Mouse (Mus musculus) cerebellum, adult 2 months (tissue): ENCODE data around the gene Inf2. TPM values are rescaled to one million over a fixed set of nuclear protein-coding genes. Genes with fewer than 3 reads are reported as not detected.

Experiments
- DNase-seq, 2 experiments: peaks; one replicate each; pipeline ENCODE4 v3.0.0; 2021
- H3K27ac ChIP-seq: fragments of 200-500 bp; 2 replicates; pipeline ENCODE4 v1.5.1; 2012; ENCODE audit warnings: low read length, control low read depth, inconsistent platforms; ENCODE audit not compliant: insufficient read depth
- H3K27me3 ChIP-seq: fragments of 200-500 bp; 2 replicates; pipeline ENCODE4 v1.6.1; 2012; ENCODE audit warnings: inconsistent platforms, mild to moderate bottlenecking, low read length, moderate library complexity; ENCODE audit not compliant: control insufficient read depth, insufficient read depth
- H3K4me1 ChIP-seq: fragments of 200-500 bp; 2 replicates; pipeline ENCODE4 v1.6.1; 2011; ENCODE audit warnings: low read length; ENCODE audit not compliant: control insufficient read depth, insufficient read depth
- H3K4me3 ChIP-seq: fragments of 200-500 bp; replicated peaks from 2 replicates; pipeline ENCODE3; 2011; ENCODE audit warnings: mild to moderate bottlenecking, low read depth, low read length, control low read depth; ENCODE audit not compliant: insufficient read depth
- CTCF ChIP-seq: fragments of 200-500 bp; IDR thresholded peaks from 2 replicates; pipeline ENCODE4 v1.5.1; 2011; ENCODE audit warnings: low read depth, mild to moderate bottlenecking, control low read depth, low read length, moderate library complexity, borderline replicate concordance; ENCODE audit not compliant: insufficient read depth
- POLR2A ChIP-seq: fragments of 200-500 bp; IDR thresholded peaks from 2 replicates; pipeline ENCODE4 v1.6.1; 2011; ENCODE audit warnings: low read length, control low read depth, borderline replicate concordance; ENCODE audit not compliant: insufficient read depth
- WGBS: fragments of 180-500 bp; shearing (Covaris S2); methylation state at CpG from one replicate; pipeline ENCODE4 v1.1.7; 2018; 5-methylcytosine and 5-hydroxymethylcytosine counted together
- polyA plus RNA-seq: library from polyadenylated mRNA; depleted of rRNA; stranded (reverse); fragments of >200 nt; gene quantifications from 2 replicates; pipeline ENCODE4 v1.2.3, GENCODE M21; 2012

The Inf2 gene
- polyA plus RNA-seq, 1 experiment, result 41.8 TPM

GRCm38 (mm10) chr12:112632084-112632777 lies 43.6 kb downstream of the Inf2 start:
- 78% methylated on average over 11 of the region's 11 CpGs for WGBS
- H3K4me3 ChIP-seq, result no peak overlapping the region
- peaks cover 10% of the 10 kb centered on the region for H3K4me1 ChIP-seq
- H3K27me3 ChIP-seq, result no peaks in the 10 kb centered on the region
- no peak for TF ChIP-seq CTCF
- no peak for TF ChIP-seq POLR2A
- no peak for DNase-seq
- no peak overlapping the region for H3K27ac ChIP-seq

GRCm38 (mm10) chr12:112632907-112633306 lies 44.3 kb downstream of the Inf2 start:
- no peak overlapping the region for H3K4me3 ChIP-seq
- TF ChIP-seq CTCF (no peak), POLR2A (no peak)
- no peak for DNase-seq
- peaks cover 10% of the 10 kb centered on the region for H3K4me1 ChIP-seq
- no peaks in the 10 kb centered on the region for H3K27me3 ChIP-seq
- 83% methylated on average over 5 of the region's 5 CpGs for WGBS
- no peak overlapping the region for H3K27ac ChIP-seq

DNA sequence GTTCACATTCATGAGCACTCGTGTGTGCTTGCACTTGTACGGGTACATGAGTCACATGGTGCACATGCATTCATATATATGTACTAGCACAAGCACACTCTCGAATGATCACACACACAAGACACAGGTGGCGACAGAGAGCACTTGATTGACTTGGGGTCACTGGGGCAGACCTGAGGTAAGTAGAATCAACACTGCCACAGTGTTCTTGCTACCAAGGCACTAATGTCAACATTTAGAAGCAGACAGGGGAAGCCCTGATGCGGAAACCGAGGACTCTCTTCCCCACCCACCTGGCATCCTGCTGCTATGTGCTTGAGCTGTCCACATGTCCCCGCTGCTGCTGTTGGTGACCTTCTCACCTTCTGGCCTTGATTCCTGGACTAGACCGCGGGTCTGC lies 45.1 kb downstream of the Inf2 start:
- Histone ChIP-seq H3K27me3 (no peaks in the 10 kb centered on the region), H3K4me1 (peaks cover 10% of the 10 kb centered on the region), H3K27ac (no peak overlapping the region), H3K4me3 (no peak overlapping the region)
- 72% methylated on average over 9 of the region's 9 CpGs for WGBS
- DNase-seq, result no peak
- TF ChIP-seq CTCF (no peak), POLR2A (no peak)

GRCm38 (mm10) chr12:112639526-112639925 lies 50.9 kb downstream of the Inf2 start:
- Histone ChIP-seq H3K4me1 (no peaks in the 10 kb centered on the region), H3K4me3 (no peak overlapping the region), H3K27me3 (no peaks in the 10 kb centered on the region), H3K27ac (no peak overlapping the region)
- DNase-seq, result no peak
- TF ChIP-seq CTCF (no peak), POLR2A (no peak)
- WGBS, result 87% methylated on average over 10 of the region's 10 CpGs

- H3K4me1 ChIP-seq, result peaks cover 5% of the 10 kb centered on the region; the same call in 1 of the 2 replicates
- no peak overlapping the region for H3K27ac ChIP-seq
- DNase-seq, result no peak
- TF ChIP-seq CTCF (no peak), POLR2A (no peak)
- whole genome bisulfite sequencing, result 89% methylated on average over 6 of the region's 6 CpGs
- no peak overlapping the region for H3K4me3 ChIP-seq
- no peaks in the 10 kb centered on the region for H3K27me3 ChIP-seq
Observed at GRCm38 (mm10) chr12:112643126-112643525, 54.5 kb downstream of the Inf2 start.

- WGBS, result 1% methylated on average over 43 of the region's 46 CpGs
- H3K4me1 ChIP-seq, result peaks cover 5% of the 10 kb centered on the region; the same call in 1 of the 2 replicates
Observed at GRCm38 (mm10) chr12:112644180-112644854, 55.7 kb downstream of the Inf2 start, which contains the start of gene Siva1. Siva1 (plus strand) TSS chr12:112644679.

DNA sequence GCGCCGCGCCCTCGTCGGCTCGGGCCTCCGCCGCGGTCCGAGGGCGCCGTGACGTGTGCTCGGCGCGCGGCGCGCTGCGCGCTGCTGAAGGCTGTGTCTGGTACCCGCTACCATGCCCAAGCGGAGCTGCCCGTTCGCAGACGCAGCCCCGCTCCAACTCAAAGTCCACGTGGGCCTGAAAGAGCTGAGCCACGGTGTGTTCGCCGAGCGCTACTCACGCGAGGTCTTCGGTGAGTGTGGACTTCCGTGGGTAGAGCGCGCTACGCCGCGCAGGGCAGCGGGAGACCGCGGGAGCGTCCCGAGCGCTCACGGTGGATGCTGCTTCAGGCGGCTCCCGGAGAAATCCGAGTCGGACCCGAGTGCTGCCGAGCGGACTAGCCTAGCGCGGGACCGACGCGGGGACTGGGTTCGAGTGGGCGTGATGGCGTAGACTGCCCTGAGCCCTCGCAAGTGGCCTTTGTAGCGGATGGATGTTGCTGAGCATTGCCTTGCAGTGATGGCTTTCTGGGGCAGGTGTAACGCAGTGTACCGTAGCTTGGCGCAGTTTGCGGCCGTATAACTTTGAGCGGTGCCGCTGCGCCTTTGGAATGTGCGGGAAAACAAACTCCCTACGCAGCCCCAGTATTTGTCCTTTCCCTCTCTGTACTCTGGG lies 56.4 kb downstream of the Inf2 start:
- no peaks in the 10 kb centered on the region for H3K27me3 ChIP-seq
- peak overlapping the region; percentile 41 for H3K27ac ChIP-seq
- WGBS, result under 1% methylated on average over 75 of the region's 75 CpGs
- no peak for DNase-seq
- TF ChIP-seq CTCF (no peak), POLR2A (peak; percentile 95)
- peaks cover 5% of the 10 kb centered on the region; the same call in 1 of the 2 replicates for H3K4me1 ChIP-seq
- H3K4me3 ChIP-seq, result peak overlapping the region; percentile 77

More at GRCm38 (mm10) chr12:112644180-112644854, 55.7 kb downstream of the Inf2 start, which contains the start of gene Siva1:
- Histone ChIP-seq H3K27me3 (no peaks in the 10 kb centered on the region), H3K4me3 (peak within 1 kb of the TSS; percentile 87), H3K27ac (peak within 1 kb of the TSS; percentile 41)
- TF ChIP-seq POLR2A (0 out of 2 replicates have a peak, but pooled peaks have one; percentile 56), CTCF (no peak)
- peak; percentile 99 to 100 for DNase-seq

- Histone ChIP-seq H3K4me3 (no peak overlapping the region), H3K27ac (no peak overlapping the region), H3K27me3 (no peaks in the 10 kb centered on the region), H3K4me1 (peaks cover 5% of the 10 kb centered on the region; the same call in 1 of the 2 replicates)
- 45% methylated on average over 6 of the region's 6 CpGs for WGBS
- TF ChIP-seq POLR2A (no peak), CTCF (no peak)
- DNase-seq, result no peak
Observed at GRCm38 (mm10) chr12:112646139-112646538, 57.6 kb downstream of the Inf2 start.
